Mouse (Mus musculus): ENCODE data around the gene Nthl1. TPM values are rescaled to one million over a fixed set of nuclear protein-coding genes. Genes with fewer than 3 reads are reported as not detected.
"Not testable (repeated sequence)": the region's sequence is repeated elsewhere in the genome, so short reads cannot be mapped to it uniquely, and the experiment has no call there.

The Nthl1 gene
- polyA plus RNA-seq, 1 experiment: 9.8 TPM

- Histone ChIP-seq H3K27me3 (ENCODE audit: control insufficient read depth, insufficient read depth, low read length) (no peaks in the 10 kb centered on the region), H3K4me3 (ENCODE audit: control insufficient read depth, insufficient read depth, low read length) (no peak overlapping the region), H3K4me1 (replicated peaks; ENCODE audit: control insufficient read depth, insufficient read depth, low read length) (peaks cover 20% of the 10 kb centered on the region), H3K36me3 (ENCODE audit: control insufficient read depth, insufficient read depth, low read length) (no peaks in the 10 kb centered on the region), H3K27ac (ENCODE audit: control insufficient read depth, insufficient read depth, low read length) (no peak overlapping the region)
- 26% methylated on average over 6 of the region's 6 CpGs for WGBS
- peak; percentile 62 for DNase-seq
- TF ChIP-seq CTCF (IDR thresholded peaks at IDR 0.05; ENCODE audit: borderline replicate concordance, control insufficient read depth, extremely low read depth, insufficient read depth, low read length, poor library complexity): no peak
- TF ChIP-seq POLR2A (IDR thresholded peaks at IDR 0.05; ENCODE audit: control insufficient read depth, extremely low read depth, insufficient read depth, low read length, poor library complexity): no peak
Measured at GRCm38 (mm10) chr17:24667416-24667815, 34.9 kb downstream of the Nthl1 start.

- WGBS: 10% methylated on average over 15 of the region's 15 CpGs
- Histone ChIP-seq H3K4me3 (ENCODE audit: control insufficient read depth, insufficient read depth, low read length) (peak overlapping the region; percentile 42), H3K4me1 (replicated peaks; ENCODE audit: control insufficient read depth, insufficient read depth, low read length) (peaks cover 20% of the 10 kb centered on the region), H3K27ac (ENCODE audit: control insufficient read depth, insufficient read depth, low read length) (peak overlapping the region; percentile 9; the same call in 1 of the 2 replicates)
- not testable (repeated sequence) for H3K27me3 ChIP-seq (ENCODE audit: control insufficient read depth, insufficient read depth, low read length); DNase-seq; H3K36me3 ChIP-seq (ENCODE audit: control insufficient read depth, insufficient read depth, low read length)
Measured at GRCm38 (mm10) chr17:24669214-24669544, 36.7 kb downstream of the Nthl1 start.

- no peaks in the 10 kb centered on the region for H3K36me3 ChIP-seq (ENCODE audit: control insufficient read depth, insufficient read depth, low read length)
- peak within 1 kb of the TSS; percentile 9; the same call in 1 of the 2 replicates for H3K27ac ChIP-seq (ENCODE audit: control insufficient read depth, insufficient read depth, low read length)
- TF ChIP-seq POLR2A (IDR thresholded peaks at IDR 0.05; ENCODE audit: control insufficient read depth, extremely low read depth, insufficient read depth, low read length, poor library complexity) (peak; percentile 96), CTCF (IDR thresholded peaks at IDR 0.05; ENCODE audit: borderline replicate concordance, control insufficient read depth, extremely low read depth, insufficient read depth, low read length, poor library complexity) (peak; percentile 77)
- DNase-seq: peak; percentile 95
- WGBS: under 1% methylated on average over 74 of the region's 80 CpGs
- H3K27me3 ChIP-seq (ENCODE audit: control insufficient read depth, insufficient read depth, low read length): no peaks in the 10 kb centered on the region
- peak within 1 kb of the TSS; percentile 77 for H3K4me3 ChIP-seq (ENCODE audit: control insufficient read depth, insufficient read depth, low read length)
- peaks cover 20% of the 10 kb centered on the region for H3K4me1 ChIP-seq (replicated peaks; ENCODE audit: control insufficient read depth, insufficient read depth, low read length)
Measured at GRCm38 (mm10) chr17:24669545-24670245, 37.2 kb downstream of the Nthl1 start, which contains the start of gene Zfp598. Zfp598 (plus strand) TSS chr17:24669687.

- no peak for TF ChIP-seq POLR2A (IDR thresholded peaks at IDR 0.05; ENCODE audit: control insufficient read depth, extremely low read depth, insufficient read depth, low read length, poor library complexity)
- TF ChIP-seq CTCF (IDR thresholded peaks at IDR 0.05; ENCODE audit: borderline replicate concordance, control insufficient read depth, extremely low read depth, insufficient read depth, low read length, poor library complexity): no peak
- Histone ChIP-seq H3K27ac (ENCODE audit: control insufficient read depth, insufficient read depth, low read length) (no peak overlapping the region), H3K4me1 (replicated peaks; ENCODE audit: control insufficient read depth, insufficient read depth, low read length) (peaks cover 20% of the 10 kb centered on the region), H3K36me3 (ENCODE audit: control insufficient read depth, insufficient read depth, low read length) (no peaks in the 10 kb centered on the region), H3K4me3 (ENCODE audit: control insufficient read depth, insufficient read depth, low read length) (peak overlapping the region; percentile 77), H3K27me3 (ENCODE audit: control insufficient read depth, insufficient read depth, low read length) (no peaks in the 10 kb centered on the region)
- DNase-seq: no peak
- 13% methylated on average over 8 of the region's 8 CpGs for WGBS
Measured at GRCm38 (mm10) chr17:24670246-24670844, 37.9 kb downstream of the Nthl1 start.

GRCm38 (mm10) chr17:24671346-24671745 lies 38.9 kb downstream of the Nthl1 start:
- H3K4me3 ChIP-seq (ENCODE audit: control insufficient read depth, insufficient read depth, low read length): no peak overlapping the region
- H3K4me1 ChIP-seq (replicated peaks; ENCODE audit: control insufficient read depth, insufficient read depth, low read length): peaks cover 20% of the 10 kb centered on the region
- no peaks in the 10 kb centered on the region for H3K36me3 ChIP-seq (ENCODE audit: control insufficient read depth, insufficient read depth, low read length)
- no peak overlapping the region for H3K27ac ChIP-seq (ENCODE audit: control insufficient read depth, insufficient read depth, low read length)
- peak; percentile 17; the same call in 1 of the 2 replicates for TF ChIP-seq CTCF (IDR thresholded peaks at IDR 0.05; ENCODE audit: borderline replicate concordance, control insufficient read depth, extremely low read depth, insufficient read depth, low read length, poor library complexity)
- TF ChIP-seq POLR2A (IDR thresholded peaks at IDR 0.05; ENCODE audit: control insufficient read depth, extremely low read depth, insufficient read depth, low read length, poor library complexity): no peak
- H3K27me3 ChIP-seq (ENCODE audit: control insufficient read depth, insufficient read depth, low read length): no peaks in the 10 kb centered on the region
- no peak for DNase-seq
- WGBS: 73% methylated on average over 5 of the region's 5 CpGs

GRCm38 (mm10) chr17:24672141-24672540 lies 39.7 kb downstream of the Nthl1 start:
- peaks cover 20% of the 10 kb centered on the region for H3K4me1 ChIP-seq (replicated peaks; ENCODE audit: control insufficient read depth, insufficient read depth, low read length)
- H3K36me3 ChIP-seq (ENCODE audit: control insufficient read depth, insufficient read depth, low read length): peaks cover 4% of the 10 kb centered on the region; the same call in 1 of the 2 replicates
- H3K27ac ChIP-seq (ENCODE audit: control insufficient read depth, insufficient read depth, low read length): no peak overlapping the region
- H3K4me3 ChIP-seq (ENCODE audit: control insufficient read depth, insufficient read depth, low read length): no peak overlapping the region
- H3K27me3 ChIP-seq (ENCODE audit: control insufficient read depth, insufficient read depth, low read length): no peaks in the 10 kb centered on the region
- TF ChIP-seq POLR2A (IDR thresholded peaks at IDR 0.05; ENCODE audit: control insufficient read depth, extremely low read depth, insufficient read depth, low read length, poor library complexity) (no peak), CTCF (IDR thresholded peaks at IDR 0.05; ENCODE audit: borderline replicate concordance, control insufficient read depth, extremely low read depth, insufficient read depth, low read length, poor library complexity) (no peak)
- DNase-seq: no peak
- WGBS: 47% methylated on average over 5 of the region's 5 CpGs

Data from thymus, adult 2 months (tissue).